Mouse (Mus musculus) ES-E14 (cell line): Measurements from ENCODE around the gene Sema3b.

ENCODE experiments used
- CHD2 ChIP-seq: IDR thresholded peaks from 2 replicates; pipeline ENCODE4 v1.6.1; 2014; ENCODE audit warnings: mild to moderate bottlenecking, low read depth, low read length, inconsistent platforms
- HCFC1 ChIP-seq: IDR thresholded peaks from 2 replicates; pipeline ENCODE4 v1.6.1; 2012; ENCODE audit warnings: low read length, inconsistent platforms, borderline replicate concordance; ENCODE audit not compliant: insufficient read depth
- MAFK ChIP-seq: IDR thresholded peaks from 2 replicates; pipeline ENCODE4 v1.6.1; 2014; ENCODE audit warnings: mild to moderate bottlenecking, low read depth, low read length, inconsistent platforms; ENCODE audit not compliant: insufficient read depth
- ZNF384 ChIP-seq: IDR thresholded peaks from 2 replicates; pipeline ENCODE4 v1.6.1; 2012; ENCODE audit warnings: low read depth, low read length, inconsistent platforms

DNA sequence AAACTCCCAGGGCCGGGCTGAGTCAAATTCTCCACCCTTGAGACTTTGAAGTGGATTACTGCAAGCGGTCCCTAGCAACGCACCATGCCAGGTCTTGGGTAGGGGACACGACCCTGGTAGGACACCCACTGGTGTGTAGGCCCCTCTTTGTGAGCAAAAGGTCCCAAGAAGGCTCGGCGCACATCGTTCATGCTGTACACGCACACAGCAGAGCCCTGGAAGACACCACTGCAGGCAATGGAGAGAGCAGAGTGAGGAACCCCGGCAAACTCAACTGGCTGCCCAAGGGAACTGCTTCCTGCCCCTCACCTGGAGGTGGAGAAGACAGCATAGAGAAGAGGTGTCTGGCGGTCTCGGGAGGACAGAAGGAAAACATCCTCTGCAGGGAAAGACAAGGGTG lies 7.8 kb downstream of the Sema3b start:
- no peak for TF ChIP-seq HCFC1
- no peak for TF ChIP-seq CHD2
- no peak for TF ChIP-seq MAFK
- TF ChIP-seq ZNF384, result no peak
